Mouse (Mus musculus): ENCODE measurements around the gene Gm29735.

Gm29735 gene

DNA sequence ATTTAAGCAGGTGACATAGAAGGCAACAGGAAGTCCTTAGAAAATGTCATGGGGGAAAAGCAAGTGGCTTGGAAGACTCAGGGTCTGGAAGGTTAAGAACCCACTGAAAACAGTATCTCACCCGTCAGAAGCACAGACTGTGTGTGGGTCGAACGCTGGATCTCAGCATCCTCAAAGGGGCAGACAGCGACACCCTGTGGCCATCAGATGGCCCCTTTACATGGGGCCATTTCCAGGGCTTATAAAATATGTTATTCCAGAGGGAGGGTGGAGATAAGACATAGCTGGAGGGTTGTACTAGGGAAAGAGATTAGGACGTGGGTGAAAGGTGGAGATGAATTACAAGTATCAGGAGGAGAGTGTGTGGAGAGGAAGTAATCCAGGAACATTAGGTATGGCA lies 37.3 kb downstream of the Gm29735 start:
- no peak for DNase-seq
